Mouse (Mus musculus) limb, embryonic 13.5 days (tissue): Measurements from ENCODE around the gene Ifnk. TPM values are rescaled to one million over a fixed set of nuclear protein-coding genes. Genes with fewer than 3 reads are reported as not detected.

Source experiments
- ATAC-seq: fragments of 200-750 bp; cut with Nextera tagmentation; 2 replicates; pipeline ENCODE4 v1.8.0; 2017; ENCODE audit warnings: low read depth, moderate number of reproducible peaks, moderate TSS enrichment; ENCODE audit not compliant: low FRiP score
- H3K27ac ChIP-seq: fragments of 300-500 bp; sonication (generic); 2 replicates; pipeline ENCODE4 v1.5.1; 2015; ENCODE audit warnings: inconsistent platforms, mild to moderate bottlenecking, moderate library complexity
- H3K27me3 ChIP-seq: fragments of 300-500 bp; sonication (generic); 2 replicates; pipeline ENCODE4 v1.6.1; 2015; ENCODE audit warnings: mild to moderate bottlenecking, inconsistent platforms
- H3K36me3 ChIP-seq: fragments of 300-500 bp; sonication (generic); 2 replicates; pipeline ENCODE4 v1.6.1; 2015; ENCODE audit warnings: inconsistent platforms, mild to moderate bottlenecking, moderate library complexity
- H3K4me1 ChIP-seq: fragments of 300-500 bp; sonication (generic); 2 replicates; pipeline ENCODE4 v1.6.1; 2015; ENCODE audit warnings: inconsistent platforms
- H3K4me2 ChIP-seq: fragments of 300-500 bp; sonication (generic); replicated peaks from 2 replicates; pipeline ENCODE4 v1.6.1; 2015; ENCODE audit warnings: inconsistent platforms, mild to moderate bottlenecking, moderate library complexity
- H3K4me3 ChIP-seq: fragments of 300-500 bp; sonication (generic); 2 replicates; pipeline ENCODE4 v1.5.1; 2015; ENCODE audit warnings: moderate library complexity, mild to moderate bottlenecking, inconsistent platforms
- H3K9ac ChIP-seq: fragments of 300-500 bp; sonication (generic); 2 replicates; pipeline ENCODE4 v1.6.1; 2015; ENCODE audit warnings: mild to moderate bottlenecking, inconsistent platforms
- H3K9me3 ChIP-seq: fragments of 300-500 bp; sonication (generic); 2 replicates; pipeline ENCODE4 v1.6.1; 2016; ENCODE audit warnings: inconsistent platforms
- WGBS: fragments of 180-500 bp; shearing (Covaris S2); methylation state at CpG from one replicate; pipeline ENCODE4 v1.1.7; 2015; 5-methylcytosine and 5-hydroxymethylcytosine counted together
- polyA plus RNA-seq: library from polyadenylated mRNA; unstranded; fragments of >200 nt; fragmentation: Nextera tagmentation; extraction: Ambion mirVana; gene quantifications from 2 replicates; pipeline ENCODE4 v1.2.1, GENCODE M21; 2015

Ifnk gene
- polyA plus RNA-seq, 1 experiment from 2014 or later = 0.31 TPM

GRCm38 (mm10) chr4:35124027-35124426 lies 27.8 kb upstream of the Ifnk start:
- ATAC-seq = no peak
- Histone ChIP-seq H3K4me2 (no peak overlapping the region), H3K9ac (no peak overlapping the region), H3K27me3 (0 out of 2 replicates have a peak, but pooled peaks cover 3% of the 10 kb centered on the region), H3K4me1 (peaks cover 37% of the 10 kb centered on the region), H3K36me3 (no peaks in the 10 kb centered on the region), H3K4me3 (no peak overlapping the region), H3K27ac (no peak overlapping the region), H3K9me3 (no peaks in the 10 kb centered on the region)
- WGBS = 87% methylated on average over 11 of the region's 11 CpGs

GRCm38 (mm10) chr4:35125299-35125777 lies 26.5 kb upstream of the Ifnk start:
- peaks cover 31% of the 10 kb centered on the region for H3K4me1 ChIP-seq
- H3K27ac ChIP-seq = no peak overlapping the region
- 0 out of 2 replicates have a peak, but pooled peaks cover 3% of the 10 kb centered on the region for H3K27me3 ChIP-seq
- H3K9me3 ChIP-seq = no peaks in the 10 kb centered on the region
- no peak overlapping the region for H3K4me2 ChIP-seq
- 0 out of 2 replicates have a peak, but pooled peaks have one; percentile 38 for ATAC-seq
- no peaks in the 10 kb centered on the region for H3K36me3 ChIP-seq
- H3K4me3 ChIP-seq = no peak overlapping the region
- no peak overlapping the region for H3K9ac ChIP-seq
- 8% methylated on average over 5 of the region's 6 CpGs for WGBS

- Histone ChIP-seq H3K27me3 (0 out of 2 replicates have a peak, but pooled peaks cover 3% of the 10 kb centered on the region), H3K4me3 (no peak overlapping the region), H3K4me2 (no peak overlapping the region), H3K36me3 (no peaks in the 10 kb centered on the region), H3K4me1 (peaks cover 25% of the 10 kb centered on the region), H3K27ac (no peak overlapping the region), H3K9me3 (no peaks in the 10 kb centered on the region), H3K9ac (no peak overlapping the region)
- ATAC-seq = no peak
- 87% methylated on average over 9 of the region's 9 CpGs for WGBS
Observed at GRCm38 (mm10) chr4:35126776-35127175, 25.1 kb upstream of the Ifnk start.

- WGBS = 71% methylated on average over 6 of the region's 6 CpGs
Observed at GRCm38 (mm10) chr4:35127759-35128158, 24.1 kb upstream of the Ifnk start.

GRCm38 (mm10) chr4:35130411-35130948 lies 21.4 kb upstream of the Ifnk start:
- no peak overlapping the region for H3K27ac ChIP-seq
- no peaks in the 10 kb centered on the region for H3K9me3 ChIP-seq
- no peak overlapping the region for H3K4me3 ChIP-seq
- no peak overlapping the region for H3K4me2 ChIP-seq
- ATAC-seq = no peak
- no peaks in the 10 kb centered on the region for H3K36me3 ChIP-seq
- H3K4me1 ChIP-seq = peaks cover 10% of the 10 kb centered on the region
- H3K9ac ChIP-seq = no peak overlapping the region
- H3K27me3 ChIP-seq = no peaks in the 10 kb centered on the region
- WGBS = 68% methylated on average over 6 of the region's 6 CpGs

More at GRCm38 (mm10) chr4:35127759-35128158, 24.1 kb upstream of the Ifnk start:
- no peak for ATAC-seq
- Histone ChIP-seq H3K4me3 (no peak overlapping the region), H3K4me2 (no peak overlapping the region), H3K36me3 (no peaks in the 10 kb centered on the region), H3K27me3 (0 out of 2 replicates have a peak, but pooled peaks cover 3% of the 10 kb centered on the region), H3K27ac (no peak overlapping the region), H3K9ac (no peak overlapping the region), H3K4me1 (peaks cover 19% of the 10 kb centered on the region), H3K9me3 (no peaks in the 10 kb centered on the region)

GRCm38 (mm10) chr4:35131592-35131991 lies 20.3 kb upstream of the Ifnk start:
- ATAC-seq = no peak
- H3K36me3 ChIP-seq = no peaks in the 10 kb centered on the region
- no peaks in the 10 kb centered on the region for H3K9me3 ChIP-seq
- no peak overlapping the region for H3K9ac ChIP-seq
- no peak overlapping the region for H3K4me2 ChIP-seq
- no peak overlapping the region for H3K27ac ChIP-seq
- H3K4me3 ChIP-seq = no peak overlapping the region
- WGBS = 91% methylated on average over 4 of the region's 4 CpGs
- no peaks in the 10 kb centered on the region for H3K27me3 ChIP-seq
- H3K4me1 ChIP-seq = peaks cover 19% of the 10 kb centered on the region

- no peak overlapping the region for H3K4me3 ChIP-seq
- WGBS = 83% methylated on average over 4 of the region's 4 CpGs
- H3K4me1 ChIP-seq = peaks cover 21% of the 10 kb centered on the region
- no peaks in the 10 kb centered on the region for H3K27me3 ChIP-seq
- no peak overlapping the region for H3K9ac ChIP-seq
- no peak overlapping the region for H3K27ac ChIP-seq
- H3K9me3 ChIP-seq = no peaks in the 10 kb centered on the region
- H3K4me2 ChIP-seq = no peak overlapping the region
- ATAC-seq = no peak
- no peaks in the 10 kb centered on the region for H3K36me3 ChIP-seq
Observed at GRCm38 (mm10) chr4:35133411-35133810, 18.4 kb upstream of the Ifnk start.

- no peaks in the 10 kb centered on the region for H3K36me3 ChIP-seq
- 76% methylated on average over 15 of the region's 15 CpGs for WGBS
- no peak overlapping the region for H3K9ac ChIP-seq
Observed at GRCm38 (mm10) chr4:35134846-35135611, 16.8 kb upstream of the Ifnk start.

GRCm38 (mm10) chr4:35135806-35136205 lies 16.1 kb upstream of the Ifnk start:
- Histone ChIP-seq H3K4me2 (no peak overlapping the region), H3K27ac (no peak overlapping the region), H3K9ac (no peak overlapping the region), H3K36me3 (no peaks in the 10 kb centered on the region), H3K4me3 (no peak overlapping the region), H3K27me3 (no peaks in the 10 kb centered on the region), H3K9me3 (no peaks in the 10 kb centered on the region), H3K4me1 (peaks cover 18% of the 10 kb centered on the region)
- ATAC-seq = no peak
- WGBS = 69% methylated on average over 4 of the region's 4 CpGs

More at GRCm38 (mm10) chr4:35134846-35135611, 16.8 kb upstream of the Ifnk start:
- Histone ChIP-seq H3K4me1 (peaks cover 21% of the 10 kb centered on the region), H3K4me3 (no peak overlapping the region), H3K9me3 (no peaks in the 10 kb centered on the region), H3K27ac (no peak overlapping the region), H3K27me3 (no peaks in the 10 kb centered on the region), H3K4me2 (no peak overlapping the region)
- ATAC-seq = no peak

- H3K27ac ChIP-seq = no peak overlapping the region
- H3K4me2 ChIP-seq = no peak overlapping the region
- no peaks in the 10 kb centered on the region for H3K9me3 ChIP-seq
- no peaks in the 10 kb centered on the region for H3K36me3 ChIP-seq
- WGBS = 85% methylated on average over 8 of the region's 8 CpGs
- H3K27me3 ChIP-seq = no peaks in the 10 kb centered on the region
- H3K4me1 ChIP-seq = peaks cover 18% of the 10 kb centered on the region
- no peak for ATAC-seq
- no peak overlapping the region for H3K4me3 ChIP-seq
- no peak overlapping the region for H3K9ac ChIP-seq
Observed at GRCm38 (mm10) chr4:35136996-35137395, 14.9 kb upstream of the Ifnk start.

- Histone ChIP-seq H3K4me1 (peaks cover 22% of the 10 kb centered on the region), H3K36me3 (no peaks in the 10 kb centered on the region), H3K4me2 (no peak overlapping the region), H3K9ac (no peak overlapping the region), H3K4me3 (no peak overlapping the region), H3K27me3 (no peaks in the 10 kb centered on the region), H3K9me3 (no peaks in the 10 kb centered on the region), H3K27ac (no peak overlapping the region)
- WGBS = 44% methylated on average over 6 of the region's 6 CpGs
- no peak for ATAC-seq
Observed at GRCm38 (mm10) chr4:35138077-35138476, 13.8 kb upstream of the Ifnk start.

GRCm38 (mm10) chr4:35140317-35140716 lies 11.5 kb upstream of the Ifnk start:
- Histone ChIP-seq H3K9ac (no peak overlapping the region), H3K9me3 (no peaks in the 10 kb centered on the region), H3K4me1 (peaks cover 35% of the 10 kb centered on the region), H3K4me3 (no peak overlapping the region), H3K27ac (no peak overlapping the region), H3K27me3 (no peaks in the 10 kb centered on the region), H3K36me3 (no peaks in the 10 kb centered on the region), H3K4me2 (no peak overlapping the region)
- WGBS = 71% methylated on average over 6 of the region's 6 CpGs
- no peak for ATAC-seq
